ENCODE assay signal across 15 mouse cellular contexts in the genomic region with DNA sequence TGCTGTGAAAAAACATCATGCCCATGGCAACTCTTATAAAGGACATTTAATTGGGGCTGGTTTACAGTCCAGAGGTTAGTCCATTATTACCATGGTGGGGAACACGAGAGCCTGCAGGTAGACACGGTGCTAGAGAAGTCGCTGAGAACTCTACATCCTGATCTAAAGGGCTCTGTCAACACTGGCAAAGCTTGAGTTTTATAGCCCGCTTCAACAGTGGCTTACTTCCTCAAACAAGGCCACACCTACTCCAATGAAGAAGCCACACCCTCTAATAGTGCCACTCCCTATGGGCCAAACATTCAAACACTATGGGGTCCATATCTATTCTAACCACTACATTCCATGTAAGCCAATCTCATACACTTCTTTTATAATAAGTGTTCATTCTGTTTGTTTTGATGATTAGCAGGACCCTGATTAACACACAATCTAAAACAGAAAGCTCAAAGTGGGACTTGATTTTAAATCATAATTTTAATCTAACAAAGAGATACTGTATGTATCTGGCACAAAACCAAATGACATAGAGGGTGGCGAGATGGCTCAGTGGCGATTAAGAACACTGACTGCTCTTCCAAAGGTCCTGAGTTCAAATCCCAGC.
DNase-seq lines count a peak whose midpoint lies in the region; ATAC-seq and TF ChIP-seq lines count a peak whose summit lies in the region.
"Had no signal": no experiment of that assay in that cellular context is flagged by ENCODE, and none has a peak within 500 bp of the region (broad histone marks: within the 10 kb centered on the region; RNA-seq: fewer than 3 reads in every experiment).

No protein-coding gene starts in this region.

- peaks cover 24% of the 10 kb centered on the region for H3K4me1 ChIP-seq in liver, embryonic 16.5 days (ENCODE audit: control insufficient read depth, low read depth, low read length)
- peaks cover 18% of the 10 kb centered on the region for H3K4me1 ChIP-seq in thymus, adult 2 months (replicated peaks; ENCODE audit: control insufficient read depth, insufficient read depth, low read length)

- WGBS in liver, embryonic 16.5 days (ENCODE audit: insufficient replicate concordance) = 23% methylated on average over 6 of the region's 6 CpGs
- WGBS in thymus, adult 2 months = 48% methylated on average over 6 of the region's 6 CpGs

- H3K4me2 ChIP-seq in liver, embryonic 16.5 days (ENCODE audit: low read depth, low read length) = peak overlapping the region; percentile 38
- H3K4me2 ChIP-seq: heart, embryonic 13.5 days had no signal

- H3K9me3 ChIP-seq in liver, embryonic 16.5 days (replicated peaks; ENCODE audit: control insufficient read depth, low read length) = no peaks in the 10 kb centered on the region
- H3K9me3 ChIP-seq: heart, embryonic 13.5 days; hindbrain, embryonic 10.5 days had no signal

- H3K36me3 ChIP-seq in liver, embryonic 16.5 days (ENCODE audit: control insufficient read depth, insufficient read depth) = no peaks in the 10 kb centered on the region
- no peaks in the 10 kb centered on the region for H3K36me3 ChIP-seq in thymus, adult 2 months (ENCODE audit: control insufficient read depth, insufficient read depth, low read length)
- H3K36me3 ChIP-seq: heart, embryonic 13.5 days; hindbrain, embryonic 10.5 days had no signal

- H3K27me3 ChIP-seq in liver, embryonic 16.5 days (ENCODE audit: control insufficient read depth, insufficient read depth, low read depth, low read length) = no peaks in the 10 kb centered on the region
- no peaks in the 10 kb centered on the region for H3K27me3 ChIP-seq in thymus, adult 2 months (ENCODE audit: control insufficient read depth, insufficient read depth, low read length)
- H3K27me3 ChIP-seq: heart, embryonic 13.5 days had no signal

- H3K4me3 ChIP-seq in liver, embryonic 16.5 days (ENCODE audit: low read depth, low read length) = no peak overlapping the region
- no peak overlapping the region for H3K4me3 ChIP-seq in thymus, adult 2 months (ENCODE audit: control insufficient read depth, insufficient read depth, low read length)
- H3K4me3 ChIP-seq: heart, embryonic 13.5 days; hindbrain, embryonic 10.5 days; left cerebral cortex, adult 2 months had no signal

- no peak for TF ChIP-seq POLR2A in thymus, adult 2 months (IDR thresholded peaks at IDR 0.05; ENCODE audit: control insufficient read depth, extremely low read depth, insufficient read depth, low read length, poor library complexity)

- H3K9ac ChIP-seq in liver, embryonic 16.5 days (ENCODE audit: low read depth, low read length) = peak overlapping the region; percentile 8; the same call in 1 of the 2 replicates

- peak; percentile 67 to 76 for DNase-seq in spleen, postnatal 36 days (ENCODE audit: low spot score in 2 of 2)
- DNase-seq in spleen, postnatal 4 days (ENCODE audit: low spot score in 2 of 2) = no peak
- no peak for DNase-seq in cerebellum, adult 9-11 months
- DNase-seq in frontal cortex, postnatal 10 days (ENCODE audit: low spot score in 2 of 2) = no peak
- DNase-seq in thymus, adult 2 months = no peak
- DNase-seq: adrenal gland, postnatal 10 days; embryo, embryonic 11 days; gastrocnemius, postnatal 14 days; right cerebral cortex, adult 18-20 months had no signal

- peak; percentile 31 for ATAC-seq in granulocyte monocyte progenitor cell, adult 5-6 weeks (replicated peaks; ENCODE audit: poor library complexity, severe bottlenecking)
- ATAC-seq in liver, embryonic 16.5 days (ENCODE audit: low read depth) = no peak
- ATAC-seq: forebrain, embryonic 16.5 days had no signal

- no peak for TF ChIP-seq CTCF in thymus, adult 2 months (IDR thresholded peaks at IDR 0.05; ENCODE audit: borderline replicate concordance, control insufficient read depth, extremely low read depth, insufficient read depth, low read length, poor library complexity)

- 0 out of 2 replicates have a peak overlapping the region, but pooled peaks have one; percentile 17 for H3K27ac ChIP-seq in liver, embryonic 16.5 days (ENCODE audit: low read length)
- H3K27ac ChIP-seq in thymus, adult 2 months (ENCODE audit: control insufficient read depth, insufficient read depth, low read length) = no peak overlapping the region
- H3K27ac ChIP-seq: heart, embryonic 13.5 days; hindbrain, embryonic 10.5 days; left cerebral cortex, adult 2 months had no signal

Comparison
In these comparisons a context has a peak if more than half of its experiments do, and no peak if none do; other contexts are left out.
1. DNase-seq: peak in spleen, postnatal 36 days (2 of 2); none in spleen, postnatal 4 days (0 of 2), cerebellum, adult 9-11 months (single experiment), frontal cortex, postnatal 10 days (0 of 2) and thymus, adult 2 months (single experiment).